Mouse (Mus musculus) MEL (cell line): ENCODE measurements at regions not wholly inside any gene's neighbourhood (a gene's known extent, or its start where the extent isn't known, plus 50 kb on each side); places are given as distances from the start of the nearest gene placed in this dataset.

Source experiments
- DNase-seq: peaks from one replicate; pipeline ENCODE4 v3.0.0; 2011; ENCODE audit warnings: low read depth, low spot score
- H3K27ac ChIP-seq: 2 replicates; pipeline ENCODE4 v1.5.1; 2012; ENCODE audit warnings: low read depth, mild to moderate bottlenecking, control low read depth, low read length, moderate library complexity; ENCODE audit not compliant: control insufficient read depth
- H3K27me3 ChIP-seq, 2 experiments: fragments of 150-350 bp in 1 of 2; sonication (generic) in 1 of 2; 2 replicates each; pipeline ENCODE4 v1.6.1; 2012; ENCODE audit warnings: low read length in 2 of 2, mild to moderate bottlenecking in 2 of 2, improper control_type of control experiment in 1 of 2, moderate library complexity in 1 of 2; ENCODE audit not compliant: insufficient read depth in 2 of 2, control insufficient read depth in 1 of 2
- H3K36me3 ChIP-seq, 2 experiments: 2 replicates each; pipeline ENCODE4 v1.6.1; 2012 to 2014; ENCODE audit warnings: low read length in 2 of 2, improper control_type of control experiment in 1 of 2, inconsistent platforms in 1 of 2, mild to moderate bottlenecking in 1 of 2; ENCODE audit not compliant: insufficient read depth in 2 of 2, control insufficient read depth in 1 of 2
- H3K4me1 ChIP-seq, 2 experiments: fragments of 150-350 bp in 1 of 2; sonication (generic) in 1 of 2; 2 replicates each; pipeline ENCODE4 v1.6.1; 2012; ENCODE audit warnings: low read length in 2 of 2, improper control_type of control experiment in 1 of 2, mild to moderate bottlenecking in 1 of 2; ENCODE audit not compliant: insufficient read depth in 2 of 2, control insufficient read depth in 1 of 2
- H3K4me3 ChIP-seq, 2 experiments: fragments of 150-350 bp in 1 of 2; sonication (generic) in 1 of 2; 2 replicates each; pipeline ENCODE4 v1.5.1; 2012; ENCODE audit warnings: low read depth in 2 of 2, low read length in 2 of 2, mild to moderate bottlenecking in 2 of 2, moderate library complexity in 2 of 2, control low read depth in 1 of 2, improper control_type of control experiment in 1 of 2; ENCODE audit not compliant: control insufficient read depth in 1 of 2, insufficient read depth in 1 of 2
- H3K79me2 ChIP-seq: 2 replicates; pipeline ENCODE4 v1.6.1; 2012; ENCODE audit warnings: mild to moderate bottlenecking, low read length, moderate library complexity; ENCODE audit not compliant: control insufficient read depth, poor library complexity, insufficient read depth
- H3K9ac ChIP-seq: 2 replicates; pipeline ENCODE4 v1.6.1; 2012; ENCODE audit warnings: low read depth, mild to moderate bottlenecking, control low read depth, low read length, moderate library complexity; ENCODE audit not compliant: control insufficient read depth, poor library complexity, severe bottlenecking
- H3K9me3 ChIP-seq: fragments of 150-350 bp; sonication (generic); replicated peaks from 2 replicates; pipeline ENCODE4 v1.6.1; 2012; ENCODE audit warnings: mild to moderate bottlenecking, low read length, improper control_type of control experiment, moderate library complexity; ENCODE audit not compliant: insufficient read depth
- CHD1 ChIP-seq: IDR thresholded peaks from 2 replicates; pipeline ENCODE4 v1.6.1; 2012; ENCODE audit warnings: low read depth, mild to moderate bottlenecking, inconsistent platforms, low read length, improper control_type of control experiment
- E2F4 ChIP-seq: IDR thresholded peaks from 2 replicates; pipeline ENCODE4 v1.6.1; 2011; ENCODE audit warnings: low read depth, low read length, improper control_type of control experiment, borderline replicate concordance
- GABPA ChIP-seq: IDR thresholded peaks from 2 replicates; pipeline ENCODE4 v1.6.1; 2012; ENCODE audit warnings: low read depth, mild to moderate bottlenecking, inconsistent platforms, low read length, improper control_type of control experiment, moderate library complexity
- GATA1 ChIP-seq: IDR thresholded peaks from 2 replicates; pipeline ENCODE4 v1.6.1; 2011; ENCODE audit warnings: low read depth, low read length, improper control_type of control experiment
- JUND ChIP-seq: IDR thresholded peaks from 2 replicates; pipeline ENCODE4 v1.6.1; 2011; ENCODE audit warnings: low read depth, mild to moderate bottlenecking, improper control_type of control experiment, low read length
- KAT2A ChIP-seq: conservative IDR thresholded peaks from 2 replicates; pipeline ENCODE4 v1.6.1; 2012; ENCODE audit warnings: low read depth, low read length, improper control_type of control experiment, inconsistent platforms
- NRF1 ChIP-seq: IDR thresholded peaks from 2 replicates; pipeline ENCODE4 v1.6.1; 2014; ENCODE audit warnings: low read depth, mild to moderate bottlenecking, inconsistent platforms, low read length, improper control_type of control experiment, moderate library complexity; ENCODE audit not compliant: poor library complexity, insufficient read depth, severe bottlenecking
- POLR2A ChIP-seq, 2 experiments: IDR thresholded peaks; 2 replicates each; pipeline ENCODE4 v1.6.1; 2011 to 2012; ENCODE audit warnings: low read length in 2 of 2, mild to moderate bottlenecking in 2 of 2, control low read depth in 1 of 2, improper control_type of control experiment in 1 of 2, low read depth in 1 of 2, moderate library complexity in 1 of 2; ENCODE audit not compliant: control insufficient read depth in 1 of 2, insufficient read depth in 1 of 2, poor library complexity in 1 of 2
- POLR2AphosphoS2 ChIP-seq: IDR thresholded peaks from 2 replicates; pipeline ENCODE4 v1.6.1; 2011; ENCODE audit warnings: low read length, improper control_type of control experiment
- RAD21 ChIP-seq: IDR thresholded peaks from 2 replicates; pipeline ENCODE4 v1.6.1; 2011; ENCODE audit warnings: mild to moderate bottlenecking, low read depth, low read length, improper control_type of control experiment
- RCOR1 ChIP-seq: IDR thresholded peaks from 2 replicates; pipeline ENCODE4 v1.6.1; 2012; ENCODE audit warnings: low read depth, mild to moderate bottlenecking, inconsistent platforms, low read length, improper control_type of control experiment
- TAL1 ChIP-seq: IDR thresholded peaks from 2 replicates; pipeline ENCODE4 v1.6.1; 2012; ENCODE audit warnings: mild to moderate bottlenecking, inconsistent platforms, low read length, moderate library complexity, mixed read lengths
- TBP ChIP-seq: IDR thresholded peaks from 2 replicates; pipeline ENCODE4 v1.8.0; 2011; ENCODE audit warnings: low read depth, low read length, improper control_type of control experiment
- TCF12 ChIP-seq: IDR thresholded peaks from 2 replicates; pipeline ENCODE4 v1.6.1; 2014; ENCODE audit warnings: low read depth, mild to moderate bottlenecking, inconsistent platforms, low read length, improper control_type of control experiment, moderate library complexity
- USF1 ChIP-seq: IDR thresholded peaks from 2 replicates; pipeline ENCODE4 v1.6.1; 2014; ENCODE audit warnings: low read depth, mild to moderate bottlenecking, inconsistent platforms, low read length, improper control_type of control experiment, moderate library complexity
- USF2 ChIP-seq, 2 experiments: IDR thresholded peaks; 2 replicates each; pipeline ENCODE4 v1.6.1; 2011 to 2012; ENCODE audit warnings: improper control_type of control experiment in 2 of 2, low read length in 2 of 2, borderline replicate concordance in 1 of 2, inconsistent platforms in 1 of 2, low read depth in 1 of 2, mild to moderate bottlenecking in 1 of 2; ENCODE audit not compliant: insufficient read depth in 1 of 2
- ZKSCAN1 ChIP-seq: IDR thresholded peaks from 2 replicates; pipeline ENCODE4 v1.6.1; 2012; ENCODE audit warnings: low read depth, mild to moderate bottlenecking, inconsistent platforms, low read length, improper control_type of control experiment, moderate library complexity
- ZNF384 ChIP-seq: IDR thresholded peaks from 2 replicates; pipeline ENCODE4 v1.6.1; 2012; ENCODE audit warnings: low read depth, mild to moderate bottlenecking, inconsistent platforms, low read length, improper control_type of control experiment

DNA sequence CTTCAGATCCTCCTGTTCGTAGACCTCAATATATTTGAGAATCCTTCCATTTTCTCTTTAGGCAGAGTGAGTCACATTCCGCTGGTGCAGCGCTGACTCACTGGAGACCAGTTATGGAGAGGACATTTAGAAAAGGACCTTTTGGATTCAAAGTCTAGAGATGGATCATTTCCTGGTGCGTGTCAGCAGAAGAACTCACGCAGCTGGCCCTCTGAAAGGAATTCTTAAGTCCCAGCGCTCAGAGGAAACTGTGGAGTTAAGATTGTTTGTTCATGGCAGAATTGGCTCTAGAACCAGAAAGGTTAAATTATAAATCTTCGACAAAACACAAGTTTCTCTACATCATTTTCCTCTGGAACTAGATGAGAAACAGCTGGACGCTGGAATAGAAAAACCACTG, 108.9 kb downstream of the Chic2 start:
- Histone ChIP-seq H3K9ac (no peak overlapping the region), H3K4me1 (no peaks in the 10 kb centered on the region), H3K4me3 (no peak overlapping the region), H3K27me3 (peaks cover 19% of the 10 kb centered on the region in 2 experiments), H3K9me3 (no peaks in the 10 kb centered on the region), H3K36me3 (no peaks in the 10 kb centered on the region), H3K27ac (no peak overlapping the region), H3K79me2 (no peaks in the 10 kb centered on the region)
- no peak for TF ChIP-seq ZKSCAN1
- DNase-seq, result no peak

DNA sequence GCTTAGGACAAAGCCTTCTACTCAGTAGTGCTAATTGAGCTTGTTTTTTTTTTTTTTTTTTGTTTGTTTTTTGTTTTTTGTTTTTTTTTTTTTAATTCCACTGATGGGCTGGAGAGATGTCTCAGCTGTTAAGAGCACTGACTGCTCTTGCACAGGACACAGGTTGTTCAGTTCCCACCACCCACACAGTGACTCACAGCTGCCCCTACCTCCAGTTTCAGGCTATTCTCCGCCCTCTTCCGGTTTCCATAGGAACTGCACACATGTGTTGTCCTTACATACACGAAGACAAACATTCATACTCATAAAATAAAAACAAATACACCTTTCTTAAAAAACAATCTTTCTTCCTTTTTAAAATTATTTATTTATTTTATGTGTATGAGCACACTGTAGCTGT, 111.3 kb downstream of the Chic2 start:
- no peak for DNase-seq
- TF ChIP-seq KAT2A (no peak), POLR2A (IDR thresholded peaks at IDR 0.05; ENCODE audit: control insufficient read depth in 1 of 2, insufficient read depth in 1 of 2, low read depth in 1 of 2, low read length in 2 of 2, poor library complexity in 1 of 2) (no peak), GABPA (no peak), RAD21 (no peak; the same call in 1 of the 2 replicates), JUND (no peak), TBP (no peak), E2F4 (no peak), ZNF384 (no peak), CHD1 (no peak), USF1 (no peak), GATA1 (no peak), POLR2AphosphoS2 (no peak), NRF1 (no peak)
- Histone ChIP-seq H3K27me3 (peaks cover 11 to 18% of the 10 kb centered on the region in 2 experiments), H3K4me3 (no peak overlapping the region), H3K36me3 (no peaks in the 10 kb centered on the region), H3K9me3 (no peaks in the 10 kb centered on the region), H3K4me1 (no peaks in the 10 kb centered on the region), H3K27ac (no peak overlapping the region), H3K79me2 (no peaks in the 10 kb centered on the region), H3K9ac (no peak overlapping the region)

DNA sequence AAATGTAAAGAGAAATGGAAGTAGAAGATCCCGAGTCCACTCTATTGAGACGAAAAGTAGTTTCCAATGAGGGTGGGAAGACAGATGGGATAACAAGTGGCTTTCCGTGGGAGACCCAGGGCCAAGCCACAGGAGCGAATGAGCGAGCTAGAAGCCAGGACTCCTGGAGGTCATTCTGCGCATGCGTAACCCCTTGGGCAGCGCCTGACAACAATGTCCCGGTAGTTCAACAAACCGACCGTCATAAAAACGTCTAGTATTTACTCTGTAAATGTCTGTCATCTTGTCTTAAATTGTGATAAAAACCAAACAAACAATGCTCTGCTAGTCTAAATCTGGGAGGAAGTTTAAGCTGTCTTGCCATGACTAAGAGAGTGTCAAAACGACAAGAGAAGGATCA, 112.4 kb downstream of the Chic2 start:
- Histone ChIP-seq H3K27ac (no peak overlapping the region), H3K4me3 (no peak overlapping the region), H3K9me3 (no peaks in the 10 kb centered on the region), H3K79me2 (no peaks in the 10 kb centered on the region), H3K4me1 (no peaks in the 10 kb centered on the region), H3K27me3 (peaks cover 10 to 11% of the 10 kb centered on the region in 2 experiments), H3K9ac (no peak overlapping the region), H3K36me3 (no peaks in the 10 kb centered on the region)
- no peak for TF ChIP-seq USF2 (IDR thresholded peaks at IDR 0.05; ENCODE audit: borderline replicate concordance in 1 of 2, insufficient read depth in 1 of 2, low read depth in 1 of 2, low read length in 2 of 2)
- no peak for TF ChIP-seq TAL1
- TF ChIP-seq RCOR1, result no peak
- TF ChIP-seq POLR2A (IDR thresholded peaks at IDR 0.05; ENCODE audit: control insufficient read depth in 1 of 2, insufficient read depth in 1 of 2, low read depth in 1 of 2, low read length in 2 of 2, poor library complexity in 1 of 2), result no peak
- TF ChIP-seq E2F4, result no peak
- TF ChIP-seq CHD1, result no peak
- TF ChIP-seq ZNF384, result no peak
- TF ChIP-seq TCF12, result no peak
- no peak for DNase-seq
